Mouse (Mus musculus) midbrain, embryonic 15.5 days (tissue): ENCODE measurements around the gene Hddc3. TPM values are rescaled to one million over a fixed set of nuclear protein-coding genes. Genes with fewer than 3 reads are reported as not detected.

Experiments used
- ATAC-seq: fragments of 200-750 bp; cut with Nextera tagmentation; replicated peaks from 2 replicates; pipeline ENCODE4 v1.8.0; 2017; ENCODE audit warnings: moderate TSS enrichment
- H3K27ac ChIP-seq: fragments of 300-500 bp; sonication (generic); 2 replicates; pipeline ENCODE4 v1.5.1; 2015; ENCODE audit warnings: mild to moderate bottlenecking, inconsistent platforms
- H3K27me3 ChIP-seq: fragments of 300-500 bp; sonication (generic); replicated peaks from 2 replicates; pipeline ENCODE4 v1.6.1; 2015; ENCODE audit warnings: inconsistent platforms
- H3K36me3 ChIP-seq: fragments of 300-500 bp; sonication (generic); replicated peaks from 2 replicates; pipeline ENCODE4 v1.6.1; 2015; ENCODE audit warnings: inconsistent platforms
- H3K4me1 ChIP-seq: fragments of 300-500 bp; sonication (generic); 2 replicates; pipeline ENCODE4 v1.6.1; 2015; ENCODE audit warnings: inconsistent platforms
- H3K4me2 ChIP-seq: fragments of 300-500 bp; sonication (generic); 2 replicates; pipeline ENCODE4 v1.6.1; 2015; ENCODE audit warnings: inconsistent platforms, mild to moderate bottlenecking, moderate library complexity
- H3K4me3 ChIP-seq: fragments of 300-500 bp; sonication (generic); 2 replicates; pipeline ENCODE4 v1.5.1; 2015; ENCODE audit warnings: mild to moderate bottlenecking, inconsistent platforms
- H3K9ac ChIP-seq: fragments of 300-500 bp; sonication (generic); 2 replicates; pipeline ENCODE4 v1.6.1; 2015; ENCODE audit warnings: mild to moderate bottlenecking, inconsistent platforms
- H3K9me3 ChIP-seq: fragments of 300-500 bp; sonication (generic); 2 replicates; pipeline ENCODE4 v1.6.1; 2016; ENCODE audit warnings: inconsistent platforms
- WGBS: fragments of 180-500 bp; shearing (Covaris S2); methylation state at CpG from one replicate; pipeline ENCODE4 v1.1.7; 2015; ENCODE audit warnings: mixed read lengths; 5-methylcytosine and 5-hydroxymethylcytosine counted together
- polyA plus RNA-seq: library from polyadenylated mRNA; unstranded; fragments of >200 nt; fragmentation: Nextera tagmentation; extraction: Ambion mirVana; gene quantifications from 2 replicates; pipeline ENCODE4 v1.2.1, GENCODE M21; 2015

Hddc3 gene
- 22.1 and 26.4 TPM in 2 replicates for polyA plus RNA-seq

DNA sequence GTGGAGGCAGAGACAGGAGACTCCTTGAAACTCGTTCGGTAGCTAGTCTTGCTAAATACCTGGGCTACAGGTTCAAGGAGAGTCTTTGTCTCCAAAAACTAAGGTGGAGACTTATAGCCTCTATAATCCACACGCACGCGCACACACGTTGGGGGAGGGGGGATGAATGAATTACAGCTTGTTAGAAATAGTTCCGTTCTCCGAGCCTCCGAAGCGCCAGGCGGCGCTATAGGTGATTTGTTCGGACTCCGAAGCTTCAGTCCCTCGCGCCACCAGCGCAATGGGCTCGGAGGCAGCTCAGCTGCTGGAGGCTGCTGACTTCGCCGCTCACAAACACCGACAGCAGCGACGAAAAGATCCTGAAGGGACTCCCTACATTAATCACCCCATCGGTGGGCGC is at the start of gene Hddc3:
Hddc3 (plus strand) TSS at position 247 of the 400 bp plus-strand sequence.
- 1% methylated on average over 25 of the region's 25 CpGs for WGBS
- peak; percentile 41 for ATAC-seq
- no peaks in the 10 kb centered on the region for H3K27me3 ChIP-seq
- no peaks in the 10 kb centered on the region for H3K9me3 ChIP-seq
- H3K4me2 ChIP-seq = peak within 1 kb of the TSS; percentile 60
- peak within 1 kb of the TSS; percentile 71 for H3K9ac ChIP-seq
- H3K36me3 ChIP-seq = no peaks in the 10 kb centered on the region
- peak within 1 kb of the TSS; percentile 55 for H3K4me3 ChIP-seq
- H3K4me1 ChIP-seq = peaks cover 46% of the 10 kb centered on the region
- peak within 1 kb of the TSS; percentile 82 for H3K27ac ChIP-seq

- Histone ChIP-seq H3K27ac (peak within 1 kb of the TSS; percentile 64), H3K4me1 (peaks cover 5% of the 10 kb centered on the region), H3K4me3 (peak within 1 kb of the TSS; percentile 64), H3K9ac (peak within 1 kb of the TSS; percentile 48), H3K36me3 (peaks cover 6% of the 10 kb centered on the region; the same call in 1 of the 2 replicates), H3K9me3 (no peaks in the 10 kb centered on the region), H3K4me2 (peak within 1 kb of the TSS; percentile 99), H3K27me3 (no peaks in the 10 kb centered on the region)
- peak; percentile 99 for ATAC-seq
- WGBS = under 1% methylated on average over 52 of the region's 52 CpGs
Observed at GRCm38 (mm10) chr7:80294062-80294763, 48.7 kb upstream of the Hddc3 start, which contains the start of gene Prc1. Prc1 (plus strand) TSS chr7:80294450.

DNA sequence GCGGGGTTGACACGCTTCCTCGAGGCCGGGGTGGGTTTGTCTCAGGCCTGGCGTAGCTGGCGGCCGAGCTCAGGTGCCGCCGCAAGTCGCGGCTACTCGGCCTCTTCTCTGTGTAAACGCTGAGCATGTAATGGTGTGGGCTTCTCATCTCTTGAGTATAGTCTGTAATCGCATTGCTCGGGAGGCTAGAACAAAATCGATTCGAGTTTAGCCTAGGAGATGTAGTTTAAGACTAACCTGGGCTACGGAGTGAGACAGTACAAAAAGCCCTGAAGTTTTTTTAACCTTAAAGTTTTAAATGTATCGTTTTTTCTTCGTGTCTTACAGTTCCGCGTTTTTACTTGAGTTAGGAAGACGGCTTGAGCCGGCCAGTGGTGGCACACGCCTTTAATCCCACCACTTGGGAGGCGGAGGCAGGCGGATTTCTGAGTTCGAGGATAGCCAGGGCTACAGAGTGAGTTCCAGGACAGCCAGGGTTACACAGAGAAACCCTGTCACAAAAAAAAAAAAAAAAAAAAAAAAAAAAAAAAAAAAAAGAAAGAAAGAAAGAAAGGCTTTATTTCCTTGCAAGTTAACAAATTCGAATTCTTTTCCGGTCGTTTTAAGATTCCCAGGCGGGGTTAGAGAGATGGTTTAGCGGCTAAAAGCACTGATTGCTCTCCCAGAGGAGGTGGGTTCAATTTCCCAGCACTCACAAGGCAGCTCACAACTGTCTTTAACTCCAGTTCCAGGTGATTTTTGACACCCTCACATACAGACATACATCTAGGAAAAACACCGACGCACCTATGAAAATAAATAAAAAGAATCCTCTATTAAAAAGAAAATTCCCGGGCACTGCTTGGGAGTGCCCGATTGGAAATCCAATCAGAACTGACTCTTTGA is 47.9 kb upstream of the Hddc3 start:
- peaks cover 6% of the 10 kb centered on the region; the same call in 1 of the 2 replicates for H3K36me3 ChIP-seq
- 9% methylated on average over 37 of the region's 37 CpGs for WGBS
- H3K9me3 ChIP-seq = no peaks in the 10 kb centered on the region
- H3K9ac ChIP-seq = peak overlapping the region; percentile 48
- peak overlapping the region; percentile 99 for H3K4me2 ChIP-seq
- peaks cover 5% of the 10 kb centered on the region for H3K4me1 ChIP-seq
- H3K27me3 ChIP-seq = no peaks in the 10 kb centered on the region
- H3K27ac ChIP-seq = peak overlapping the region; percentile 50
- H3K4me3 ChIP-seq = peak overlapping the region; percentile 64
- no peak for ATAC-seq

GRCm38 (mm10) chr7:80296462-80296861 is 46.4 kb upstream of the Hddc3 start:
- ATAC-seq = no peak
- no peak overlapping the region for H3K4me2 ChIP-seq
- WGBS = 92% methylated on average over 6 of the region's 6 CpGs

DNA sequence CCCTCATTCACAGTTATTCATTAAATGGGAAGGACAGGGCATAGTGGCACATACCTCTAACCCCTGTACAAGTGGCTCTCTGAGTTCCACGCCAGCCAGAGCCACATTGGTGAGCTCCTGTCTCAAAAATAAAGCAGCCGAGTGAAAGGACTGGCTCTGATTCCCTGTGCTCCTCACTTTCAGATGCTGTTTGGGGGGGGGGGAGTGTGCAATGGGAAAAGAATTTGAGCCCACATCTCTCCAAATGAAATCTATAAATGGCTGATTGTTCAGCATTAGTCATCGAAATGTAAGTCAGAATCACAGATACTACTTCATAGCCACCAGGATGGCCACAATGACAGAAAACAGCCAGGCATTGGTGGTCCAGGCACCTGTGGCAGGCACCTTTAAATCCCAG is 45.9 kb upstream of the Hddc3 start:
- H3K9ac ChIP-seq = no peak overlapping the region
- no peak overlapping the region for H3K4me2 ChIP-seq
- WGBS = 82% methylated on average over 3 of the region's 3 CpGs
- H3K36me3 ChIP-seq = no peaks in the 10 kb centered on the region
- H3K4me3 ChIP-seq = no peak overlapping the region
- peaks cover 5% of the 10 kb centered on the region for H3K4me1 ChIP-seq
- H3K9me3 ChIP-seq = no peaks in the 10 kb centered on the region
- H3K27ac ChIP-seq = no peak overlapping the region
- H3K27me3 ChIP-seq = no peaks in the 10 kb centered on the region
- ATAC-seq = no peak

More at GRCm38 (mm10) chr7:80296462-80296861, 46.4 kb upstream of the Hddc3 start:
- Histone ChIP-seq H3K9ac (no peak overlapping the region), H3K27ac (no peak overlapping the region), H3K9me3 (no peaks in the 10 kb centered on the region), H3K4me1 (peaks cover 5% of the 10 kb centered on the region), H3K4me3 (no peak overlapping the region), H3K36me3 (no peaks in the 10 kb centered on the region), H3K27me3 (no peaks in the 10 kb centered on the region)

DNA sequence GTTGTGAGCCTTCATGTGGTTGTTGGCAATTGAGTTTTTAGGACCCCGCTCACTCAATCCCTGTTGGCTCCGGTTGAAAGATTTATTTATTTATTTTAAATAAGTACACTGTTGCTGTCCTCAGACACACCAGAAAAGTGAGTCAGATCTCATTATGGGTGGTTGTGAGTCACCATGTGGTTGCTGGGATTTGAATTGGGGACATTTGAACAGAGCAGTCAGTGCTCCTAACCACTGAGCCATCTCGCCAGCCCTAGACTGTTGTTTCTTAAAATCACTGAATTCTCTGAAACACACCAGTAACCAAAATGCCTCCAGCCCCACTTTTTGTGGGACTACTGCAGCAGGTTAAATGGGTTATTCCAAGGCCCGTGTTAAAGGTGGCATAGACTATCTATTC is 44.1 kb upstream of the Hddc3 start:
- H3K4me3 ChIP-seq = no peak overlapping the region
- H3K36me3 ChIP-seq = no peaks in the 10 kb centered on the region
- H3K4me2 ChIP-seq = no peak overlapping the region
- no peak overlapping the region for H3K9ac ChIP-seq
- WGBS = 96% methylated on average over 4 of the region's 4 CpGs
- H3K27me3 ChIP-seq = no peaks in the 10 kb centered on the region
- no peaks in the 10 kb centered on the region for H3K9me3 ChIP-seq
- peaks cover 5% of the 10 kb centered on the region for H3K4me1 ChIP-seq
- H3K27ac ChIP-seq = no peak overlapping the region
- ATAC-seq = no peak

DNA sequence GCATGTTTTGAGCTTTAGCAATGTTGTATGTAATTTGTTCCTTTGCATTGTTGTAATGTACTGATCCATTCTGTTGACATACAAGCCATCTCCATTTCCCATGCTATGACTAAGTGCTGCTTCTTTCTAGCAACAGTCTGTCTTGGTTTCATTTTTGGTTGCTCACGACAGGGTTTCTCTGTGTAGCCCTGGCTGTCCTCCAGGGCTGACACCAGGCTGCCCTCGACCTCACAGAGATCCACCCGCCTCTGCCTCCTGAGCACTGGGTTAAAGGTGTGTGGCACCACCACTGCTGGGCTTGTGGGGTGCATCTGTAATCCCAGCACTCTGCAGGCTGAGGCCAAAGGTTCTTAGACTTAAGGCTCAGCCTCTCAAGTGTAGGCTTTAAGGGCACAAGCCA is 43.3 kb upstream of the Hddc3 start:
- no peak for ATAC-seq
- Histone ChIP-seq H3K27me3 (no peaks in the 10 kb centered on the region), H3K4me3 (no peak overlapping the region), H3K36me3 (no peaks in the 10 kb centered on the region), H3K27ac (no peak overlapping the region), H3K4me1 (peaks cover 5% of the 10 kb centered on the region), H3K9ac (no peak overlapping the region), H3K9me3 (no peaks in the 10 kb centered on the region), H3K4me2 (no peak overlapping the region)
- 92% methylated on average over 3 of the region's 3 CpGs for WGBS

- Histone ChIP-seq H3K9ac (no peak overlapping the region), H3K4me1 (no peaks in the 10 kb centered on the region), H3K36me3 (no peaks in the 10 kb centered on the region; the same call in 1 of the 2 replicates), H3K27ac (no peak overlapping the region), H3K27me3 (no peaks in the 10 kb centered on the region), H3K4me2 (no peak overlapping the region), H3K9me3 (no peaks in the 10 kb centered on the region), H3K4me3 (no peak overlapping the region)
- WGBS = 86% methylated on average over 2 of the region's 2 CpGs
- ATAC-seq = no peak
Observed at GRCm38 (mm10) chr7:80301522-80301921, 41.4 kb upstream of the Hddc3 start.

DNA sequence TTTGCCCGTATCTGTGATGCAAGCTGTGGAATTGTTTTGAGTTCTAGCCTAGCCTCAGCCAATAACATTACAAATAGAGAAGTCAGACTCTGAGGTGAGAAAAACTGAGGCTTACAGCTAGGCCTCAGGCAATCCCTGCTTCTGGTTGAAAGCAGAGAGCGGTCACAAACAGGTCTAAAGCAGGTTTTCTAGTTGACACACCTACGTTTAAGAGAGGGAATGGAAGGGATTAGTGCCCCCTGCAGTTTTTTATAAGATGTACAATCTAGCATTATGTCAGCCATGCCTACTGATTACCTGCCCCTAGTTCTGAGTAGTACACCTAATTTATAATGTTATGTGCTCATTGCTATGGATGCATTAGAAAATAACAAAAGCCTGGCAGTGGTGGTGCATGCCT is 35.1 kb upstream of the Hddc3 start:
- WGBS = 75% methylated on average over 3 of the region's 3 CpGs
- H3K9ac ChIP-seq = no peak overlapping the region
- H3K4me2 ChIP-seq = no peak overlapping the region
- H3K27me3 ChIP-seq = no peaks in the 10 kb centered on the region
- no peaks in the 10 kb centered on the region for H3K4me1 ChIP-seq
- H3K9me3 ChIP-seq = no peaks in the 10 kb centered on the region
- H3K4me3 ChIP-seq = no peak overlapping the region
- H3K36me3 ChIP-seq = no peaks in the 10 kb centered on the region; the same call in 1 of the 2 replicates
- no peak overlapping the region for H3K27ac ChIP-seq
- ATAC-seq = no peak

DNA sequence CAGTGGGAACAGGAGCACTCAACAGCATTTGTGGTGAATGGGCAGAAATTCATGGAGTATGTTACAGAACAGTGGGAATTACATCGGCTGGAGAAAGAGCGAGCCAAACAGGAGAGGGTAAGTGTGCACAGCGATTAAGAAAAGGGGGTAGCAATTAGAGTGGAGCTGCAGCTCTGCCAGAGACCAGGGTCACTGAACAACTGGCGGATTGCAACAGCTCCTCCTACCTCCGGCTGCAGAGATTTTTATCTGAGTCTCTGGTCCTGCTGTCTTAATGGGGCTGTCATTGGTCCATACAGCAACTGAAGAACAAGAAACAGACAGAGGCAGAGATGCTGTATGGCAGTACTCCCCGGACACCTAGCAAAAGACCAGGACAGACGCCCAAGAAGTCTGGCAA is 32.1 kb upstream of the Hddc3 start:
- no peak overlapping the region for H3K9ac ChIP-seq
- no peak overlapping the region for H3K4me2 ChIP-seq
- no peaks in the 10 kb centered on the region for H3K4me1 ChIP-seq
- ATAC-seq = no peak
- H3K27me3 ChIP-seq = no peaks in the 10 kb centered on the region
- no peaks in the 10 kb centered on the region; the same call in none of the 2 replicates for H3K36me3 ChIP-seq
- H3K27ac ChIP-seq = no peak overlapping the region
- no peak overlapping the region for H3K4me3 ChIP-seq
- 86% methylated on average over 7 of the region's 7 CpGs for WGBS
- no peaks in the 10 kb centered on the region for H3K9me3 ChIP-seq

- 82% methylated on average over 2 of the region's 2 CpGs for WGBS
- ATAC-seq = no peak
- Histone ChIP-seq H3K9me3 (no peaks in the 10 kb centered on the region), H3K9ac (no peak overlapping the region), H3K4me3 (no peak overlapping the region), H3K27ac (no peak overlapping the region), H3K36me3 (peaks cover 6% of the 10 kb centered on the region), H3K4me1 (no peaks in the 10 kb centered on the region), H3K4me2 (no peak overlapping the region), H3K27me3 (no peaks in the 10 kb centered on the region)
Observed at GRCm38 (mm10) chr7:80315733-80316132, 27.2 kb upstream of the Hddc3 start.

GRCm38 (mm10) chr7:80317439-80318115 is 25.3 kb upstream of the Hddc3 start:
- Histone ChIP-seq H3K27ac (no peak overlapping the region), H3K4me3 (no peak overlapping the region), H3K27me3 (no peaks in the 10 kb centered on the region), H3K4me1 (peaks cover 9% of the 10 kb centered on the region), H3K9ac (no peak overlapping the region), H3K4me2 (no peak overlapping the region), H3K36me3 (peaks cover 6% of the 10 kb centered on the region), H3K9me3 (no peaks in the 10 kb centered on the region)
- WGBS = 77% methylated on average over 1 of the region's 1 CpGs
- no peak for ATAC-seq
